Mouse (Mus musculus) heart, postnatal 36 days (tissue): ENCODE measurements around the gene Dcaf12. TPM values are rescaled to one million over a fixed set of nuclear protein-coding genes. Genes with fewer than 3 reads are reported as not detected.

Experiments used
- DNase-seq, 2 experiments: peaks; one replicate each; pipeline ENCODE4 v3.0.0; 2021 to 2022
- intact Hi-C: fragments of 180-260 bp; cut with DNase I; formaldehyde crosslinking; loops from one replicate; pipeline ENCODE4 v1.15.1; 2025
- total RNA-seq, 2 experiments: library from RNA; stranded (reverse); gene quantifications; 2 replicates each; pipeline ENCODE4 v1.2.3; 2021

Gene Dcaf12
- total RNA-seq, 2 experiments from 2014 or later, result 37.9 to 43.4 TPM

DNA sequence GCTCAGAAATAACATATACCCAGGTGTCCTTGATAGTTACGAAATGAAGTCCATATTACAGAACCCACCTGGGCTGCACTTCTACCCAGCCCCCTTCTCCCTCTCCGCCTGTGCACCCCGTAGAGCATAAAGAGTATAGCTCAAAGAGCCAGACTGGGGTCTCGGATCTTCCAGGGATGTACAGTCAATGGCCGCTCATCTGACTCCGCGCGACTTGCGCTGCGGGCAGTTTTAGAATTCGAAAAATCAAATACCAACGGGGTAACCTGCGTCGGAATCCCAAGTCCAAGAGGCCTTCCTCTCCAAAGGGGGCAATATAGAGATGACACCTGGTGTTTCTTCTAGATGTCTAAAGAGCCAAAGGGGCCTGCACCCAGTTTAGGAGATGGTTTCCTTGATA lies 967 bp downstream of the Dcaf12 start:
- intact Hi-C loops, result loop anchor here (1.0 to 5.0 kb wide), 3 partner anchors 36 to 77 kb away; partner anchors contain the start of gene Ubap2
- no peak for DNase-seq

DNA sequence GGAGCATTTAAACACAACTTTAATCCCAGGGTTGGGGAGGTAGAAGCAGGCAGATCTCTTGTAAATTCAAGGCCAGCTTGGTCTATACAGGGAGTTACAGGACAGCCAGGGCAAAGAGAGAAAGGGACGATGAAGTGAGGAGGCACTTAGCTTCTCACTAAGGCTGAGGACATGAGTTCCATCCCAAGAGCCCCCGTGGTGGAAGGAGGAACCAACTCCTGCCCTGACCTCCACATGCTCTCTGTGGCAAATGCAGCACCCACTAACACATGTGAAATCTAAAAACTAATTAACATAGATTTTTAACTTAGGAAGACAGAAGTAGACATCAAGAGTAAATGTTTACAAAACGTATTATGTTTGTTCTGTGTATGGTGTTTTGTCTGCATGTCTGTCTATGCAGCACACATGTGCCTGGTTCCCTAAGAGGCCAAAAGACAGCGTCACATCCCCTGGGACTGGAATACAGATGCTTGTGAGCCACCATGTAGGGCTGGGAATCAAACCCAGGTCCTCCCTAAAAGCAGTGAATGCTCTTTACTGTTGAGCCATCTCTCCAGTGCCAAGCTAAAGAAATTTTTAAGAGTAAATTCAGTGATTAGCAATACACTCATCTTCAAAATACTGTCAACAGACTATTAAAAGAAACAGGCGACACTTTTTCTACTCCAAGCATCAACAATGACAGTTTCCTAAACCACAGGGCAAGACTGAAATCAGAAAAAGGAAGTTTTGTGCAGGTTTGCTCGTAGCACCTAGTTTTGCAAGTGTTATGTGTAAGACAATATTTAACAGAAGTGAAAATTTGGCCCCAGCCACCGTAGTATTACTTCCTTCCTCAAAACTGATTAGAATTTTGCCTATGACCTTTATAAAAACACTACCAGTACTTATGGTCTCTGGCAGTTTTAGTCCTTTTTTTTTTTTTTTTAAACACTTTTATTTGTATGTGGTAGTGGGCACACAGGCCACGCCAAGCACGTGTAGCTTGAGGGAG lies 3.8 kb downstream of the Dcaf12 start:
- no peak for DNase-seq
- intact Hi-C loops, result loop anchor here (5.0 kb wide), 1 partner anchor 34 kb away; the partner anchor contains the start of gene Ubap2

DNA sequence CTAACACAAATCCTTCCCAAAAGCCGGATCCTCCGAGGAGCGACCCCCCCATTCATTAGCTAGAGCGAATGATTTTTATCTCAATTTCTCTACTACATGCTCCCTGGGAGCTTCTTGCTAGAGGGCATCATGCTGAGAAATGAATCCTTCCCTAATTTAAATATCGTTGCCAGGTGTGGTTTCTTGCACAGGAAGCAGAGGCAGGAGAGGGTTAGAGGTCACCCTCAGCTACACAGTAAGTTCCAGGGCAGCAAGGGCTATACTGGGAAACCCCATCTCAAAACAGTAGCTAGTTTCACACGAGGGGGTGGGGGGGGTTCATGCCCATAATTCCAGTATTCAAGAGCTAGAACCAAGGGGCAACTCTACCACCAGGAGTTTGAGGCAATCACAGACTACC lies 7.3 kb downstream of the Dcaf12 start:
- intact Hi-C loops, result no loop called here
- no peak for DNase-seq

DNA sequence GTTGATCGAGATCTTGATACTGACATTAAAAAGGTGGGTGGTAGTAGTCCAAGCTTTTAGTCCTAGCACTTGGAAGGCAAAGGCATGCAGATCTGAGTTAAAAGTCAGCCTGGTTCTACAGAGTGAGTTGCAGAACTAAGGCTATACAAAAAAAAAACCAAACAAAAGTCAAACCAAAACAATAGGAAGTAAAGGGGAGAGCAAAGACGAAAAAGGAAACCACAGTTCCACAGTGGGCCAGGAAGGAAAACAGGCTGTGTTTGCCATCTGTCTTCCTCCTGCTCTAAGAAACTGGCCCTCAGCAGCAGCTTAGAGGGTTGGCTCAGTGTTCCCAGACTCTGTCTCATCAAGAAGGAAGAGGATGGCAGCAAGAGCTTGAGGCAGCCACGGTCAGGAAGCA lies 10.4 kb downstream of the Dcaf12 start:
- intact Hi-C loops, result no loop called here
- DNase-seq, result no peak

DNA sequence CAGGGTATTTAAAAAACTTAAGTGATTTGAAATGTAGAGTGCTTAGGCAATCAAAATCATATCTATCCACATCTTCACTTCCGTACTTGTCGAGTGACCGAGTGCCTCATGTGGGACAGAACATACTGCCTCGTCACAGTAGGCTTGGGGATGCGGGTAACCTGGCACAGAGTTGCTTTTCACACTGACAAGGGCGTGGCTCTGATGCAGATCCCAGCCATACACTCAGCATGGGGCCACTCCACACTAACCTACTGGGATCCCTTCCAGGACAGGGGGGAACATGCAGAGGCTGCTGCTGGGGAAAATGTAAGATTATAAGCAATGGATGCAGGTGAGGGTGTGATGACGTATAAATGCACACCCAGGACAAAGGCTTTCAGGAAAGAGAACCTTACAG lies 11.0 kb downstream of the Dcaf12 start:
- no peak for DNase-seq
- intact Hi-C loops, result no loop called here

DNA sequence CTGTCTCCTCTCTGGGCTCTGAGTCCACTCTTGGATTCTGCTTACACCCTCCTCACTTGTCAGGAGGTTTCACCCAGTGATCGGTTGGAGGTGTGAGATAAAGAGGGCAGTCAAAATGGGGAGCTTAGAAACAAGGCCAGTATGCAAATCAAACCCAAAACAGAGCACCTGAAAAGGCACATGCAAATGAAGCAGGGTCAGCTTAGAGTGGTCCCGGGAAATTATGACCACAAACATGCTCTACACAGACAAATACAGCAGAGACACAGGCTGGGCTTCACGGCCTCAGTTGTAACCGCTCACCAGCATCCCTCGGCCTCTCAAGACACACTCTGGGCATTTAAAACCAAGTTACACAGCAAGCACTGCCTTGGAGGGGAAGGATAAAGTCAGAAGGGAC lies 15.7 kb downstream of the Dcaf12 start:
- intact Hi-C loops, result no loop called here
- no peak for DNase-seq

DNA sequence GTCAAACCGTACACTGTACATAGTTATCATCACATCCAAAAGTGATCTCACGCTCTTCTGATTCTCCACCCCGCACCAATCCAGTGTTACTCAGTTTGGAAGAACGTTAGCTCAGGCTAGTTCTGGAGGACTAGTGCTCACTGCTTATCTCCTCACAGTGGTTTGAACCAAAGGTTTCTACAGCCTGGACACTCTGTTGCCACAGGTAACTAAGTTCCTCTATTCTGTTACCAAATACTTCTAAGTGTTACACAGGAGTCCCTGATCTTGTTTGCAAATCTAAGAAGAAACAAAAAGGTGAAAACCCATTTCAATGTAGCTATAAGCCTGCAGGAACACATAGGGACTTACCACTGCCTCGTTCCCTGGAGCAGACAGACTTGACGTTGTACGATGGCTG lies 18.7 kb downstream of the Dcaf12 start:
- no peak for DNase-seq
- intact Hi-C loops, result no loop called here

DNA sequence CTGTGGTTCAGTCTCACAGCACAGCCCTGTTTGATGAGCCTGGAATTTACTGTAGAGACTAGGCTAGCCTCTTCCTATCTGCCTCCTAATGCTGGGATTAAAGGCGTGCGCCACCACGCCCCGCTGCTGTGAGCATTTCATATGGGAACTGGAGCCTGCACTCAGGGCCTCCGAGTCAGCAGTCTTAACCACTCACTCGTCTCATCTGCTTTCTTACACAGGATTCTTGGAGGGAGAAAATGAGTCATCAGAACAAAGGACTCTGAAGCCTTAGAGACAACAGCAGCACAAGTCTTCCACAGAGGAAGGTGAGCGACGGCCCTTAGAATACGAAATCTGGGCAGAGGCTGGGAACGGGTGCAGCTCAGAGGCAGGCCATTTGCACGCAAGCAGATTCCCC lies 19.2 kb downstream of the Dcaf12 start:
- intact Hi-C loops, result no loop called here
- no peak for DNase-seq

DNA sequence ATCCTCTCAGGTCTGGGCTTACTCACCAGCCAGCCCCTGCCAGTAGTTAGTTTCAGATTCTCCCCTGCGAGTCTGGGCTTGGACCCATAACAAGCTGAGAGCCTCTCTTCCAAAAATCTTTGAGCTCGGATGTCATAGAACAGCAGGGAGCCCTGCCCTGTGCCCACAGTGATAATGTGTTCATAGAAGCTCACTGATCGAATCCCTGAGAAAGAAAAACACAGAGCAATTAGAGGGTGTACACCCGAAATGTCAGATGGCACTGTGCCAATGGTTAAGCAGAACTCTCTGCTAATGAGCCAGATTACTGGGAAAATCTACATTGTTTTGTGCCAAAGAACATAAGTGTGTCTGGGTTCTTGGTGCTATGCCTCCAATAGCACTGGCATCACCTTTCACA lies 20.8 kb downstream of the Dcaf12 start:
- intact Hi-C loops, result no loop called here
- DNase-seq, result no peak

DNA sequence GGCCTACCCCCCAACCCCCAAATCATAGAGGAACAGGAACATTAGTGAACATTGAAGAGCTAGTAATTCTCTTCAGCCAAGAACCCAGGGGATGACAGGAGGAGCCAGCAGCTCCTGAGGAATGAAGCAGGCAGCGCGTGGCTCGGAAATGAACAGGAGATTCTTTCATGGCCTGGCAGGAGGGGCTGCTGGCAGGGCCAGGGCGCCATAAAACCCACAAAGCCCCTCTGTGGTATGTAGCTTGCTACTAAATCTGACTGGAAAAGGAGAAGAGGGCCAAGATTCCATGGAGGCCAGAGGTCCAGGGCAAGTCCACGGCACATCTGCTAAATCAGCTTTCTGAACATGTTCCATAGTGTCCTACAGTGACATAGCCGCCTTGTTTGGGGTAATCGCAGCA lies 24.9 kb downstream of the Dcaf12 start:
- DNase-seq, result no peak

DNA sequence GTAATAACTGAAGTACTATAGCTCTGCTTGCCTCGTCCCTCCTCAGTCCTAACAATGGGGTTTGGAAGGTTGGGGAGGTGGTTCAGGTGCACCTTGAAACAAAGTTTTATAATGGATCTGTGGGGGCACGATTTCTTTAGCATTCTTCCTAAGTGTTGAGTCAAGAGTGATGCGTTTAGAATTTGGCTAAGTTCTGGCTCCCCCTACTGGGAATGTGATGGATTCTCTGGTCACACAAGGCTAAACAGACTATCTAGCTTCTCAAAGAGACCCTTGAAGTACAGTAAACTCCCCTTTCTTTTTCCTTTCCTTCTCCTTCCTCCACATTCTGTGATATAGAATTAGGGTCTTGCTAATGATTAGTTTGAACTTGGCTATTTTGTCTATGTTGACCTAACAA lies 28.3 kb downstream of the Dcaf12 start:
- DNase-seq, result peak; percentile 16 to 21
- intact Hi-C loops, result loop anchor here (1.0 to 5.0 kb wide), 4 partner anchors 60 to 232 kb away; no protein-coding TSS in a partner anchor

More for the DNA sequence above, 24.9 kb downstream of the Dcaf12 start:
- intact Hi-C loops, result loop anchor here (5.0 kb wide), 1 partner anchor 102 kb away; no protein-coding TSS in a partner anchor

DNA sequence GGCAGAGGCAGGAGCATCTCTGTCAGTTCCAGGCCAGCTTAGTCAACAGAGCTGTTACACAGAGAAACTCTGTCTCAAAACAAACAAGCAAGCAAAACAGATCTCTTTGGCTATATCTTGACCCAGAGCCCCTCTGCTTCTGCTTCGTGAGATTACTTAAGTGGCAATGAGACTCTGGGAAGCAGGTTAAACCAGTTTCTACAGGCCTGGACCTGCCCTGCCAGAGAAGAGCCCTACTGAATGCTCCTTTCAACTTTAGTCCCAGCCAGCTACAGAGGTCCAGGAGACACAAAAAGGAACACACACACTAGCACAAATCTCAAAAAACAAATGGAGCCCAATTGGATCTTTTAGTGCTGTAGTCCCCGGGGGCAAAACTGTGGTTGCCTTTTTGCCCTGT lies 30.6 kb downstream of the Dcaf12 start:
- intact Hi-C loops, result no loop called here

DNA sequence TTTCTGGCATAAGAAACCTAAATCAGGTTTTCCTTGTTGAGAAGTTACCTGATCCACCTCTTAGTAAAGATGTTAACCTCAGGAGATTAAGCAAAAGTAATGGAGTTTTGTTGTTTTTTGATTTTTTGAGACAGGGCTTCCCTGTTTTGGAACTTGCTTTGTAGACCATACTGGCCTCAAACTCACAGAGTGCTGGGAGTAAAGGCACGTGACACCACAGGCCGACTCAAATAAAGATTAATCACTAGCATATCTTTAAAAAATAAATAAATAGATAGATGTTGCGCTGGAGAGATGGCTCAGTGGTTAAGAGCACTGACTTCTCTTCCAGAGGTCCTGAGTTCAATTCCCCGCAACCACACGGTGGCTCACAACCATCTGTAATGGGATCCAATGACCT lies 38.8 kb downstream of the Dcaf12 start:
- DNase-seq, result no peak
- intact Hi-C loops, result loop anchor here (2.0 to 5.0 kb wide), 2 partner anchors 36 to 73 kb away; partner anchors contain the start of genes Dcaf12 and Ubap1

More for the DNA sequence above, 30.6 kb downstream of the Dcaf12 start:
- no peak for DNase-seq

DNA sequence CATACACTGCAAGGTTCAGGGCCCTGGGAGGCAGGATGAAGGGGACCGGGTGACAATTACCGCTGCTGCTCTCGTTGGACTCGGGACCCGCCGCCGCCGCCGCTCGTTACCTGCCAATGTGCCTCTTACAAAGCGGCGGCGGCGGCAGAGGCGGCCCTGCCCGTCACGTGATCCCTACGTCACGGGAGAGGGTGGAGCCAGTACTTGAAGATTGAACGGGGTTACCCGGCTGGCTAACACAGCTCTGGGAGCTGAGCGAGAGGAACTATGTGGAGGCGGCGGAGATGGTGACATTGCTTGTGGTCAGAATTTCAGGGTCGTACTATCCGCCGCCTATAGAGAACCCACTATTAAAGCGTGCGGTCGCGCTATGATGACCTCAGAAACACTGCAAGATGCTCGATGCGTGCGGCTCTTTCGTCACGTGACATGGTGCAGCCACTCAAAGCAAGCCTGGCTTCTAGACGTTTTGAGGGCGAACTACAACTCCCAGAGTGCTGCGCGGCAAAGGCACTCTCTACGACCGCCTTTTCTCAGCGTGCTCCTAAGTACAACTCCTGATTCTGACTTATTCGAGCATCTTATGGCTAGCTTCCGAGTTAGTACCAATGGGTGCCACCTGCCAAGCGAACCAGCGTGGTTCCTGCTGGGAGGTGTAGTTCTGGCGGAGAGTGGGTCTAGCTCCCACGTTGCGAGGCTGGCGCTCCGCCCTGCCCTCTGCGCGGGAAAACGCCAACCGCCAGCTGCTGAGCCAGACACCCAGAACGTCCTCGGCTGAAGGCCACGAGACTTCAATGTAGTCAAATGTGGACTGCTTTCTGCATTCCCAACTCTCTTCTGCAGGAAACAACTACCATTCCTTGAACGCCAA lies 39.5 kb downstream of the Dcaf12 start, which contains the start of gene Ubap2:
TSS of gene Ubap2 (minus strand) at position 165 of the 871 bp plus-strand sequence.
- intact Hi-C loops, result loop anchor here (2.0 to 5.0 kb wide), 3 partner anchors 37 to 138 kb away; partner anchors contain the start of genes Dcaf12, Ubap1 and Ube2r2
- DNase-seq, result peak; percentile 97 to 98

DNA sequence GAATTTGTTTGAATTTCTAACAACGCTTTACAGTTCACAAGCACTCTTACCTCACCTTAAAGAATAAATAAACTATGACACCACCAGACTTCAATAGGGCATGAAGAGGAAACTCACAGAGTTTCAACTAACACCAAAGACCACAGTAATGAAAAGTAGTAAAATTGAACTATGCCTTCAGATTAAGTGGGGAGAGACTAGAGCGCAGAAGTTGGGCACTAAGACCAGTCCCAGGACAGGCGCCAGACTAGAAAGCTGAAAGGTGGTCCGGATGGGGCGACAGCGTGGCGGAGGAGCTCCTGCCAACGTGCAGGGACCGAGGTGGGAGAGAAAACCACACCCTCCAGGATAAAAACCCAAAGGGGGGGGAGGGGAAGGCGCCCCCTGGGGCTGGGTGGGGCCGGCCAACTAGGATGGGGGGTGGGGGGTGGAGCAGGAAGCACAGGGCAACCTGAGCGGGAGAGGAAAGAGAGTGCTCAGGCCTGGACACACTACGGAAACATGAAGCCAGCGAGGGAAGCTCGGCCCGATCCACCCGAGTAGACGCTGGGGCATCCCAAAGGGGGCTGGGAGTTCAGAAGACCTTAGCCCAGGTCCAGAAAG lies 40.2 kb downstream of the Dcaf12 start:
- intact Hi-C loops, result loop anchor here (2.0 to 5.0 kb wide), 2 partner anchors 74 to 137 kb away; partner anchors contain the start of genes Ubap1 and Ube2r2
- DNase-seq, result peak in 1 of 2 experiments; percentile 15

DNA sequence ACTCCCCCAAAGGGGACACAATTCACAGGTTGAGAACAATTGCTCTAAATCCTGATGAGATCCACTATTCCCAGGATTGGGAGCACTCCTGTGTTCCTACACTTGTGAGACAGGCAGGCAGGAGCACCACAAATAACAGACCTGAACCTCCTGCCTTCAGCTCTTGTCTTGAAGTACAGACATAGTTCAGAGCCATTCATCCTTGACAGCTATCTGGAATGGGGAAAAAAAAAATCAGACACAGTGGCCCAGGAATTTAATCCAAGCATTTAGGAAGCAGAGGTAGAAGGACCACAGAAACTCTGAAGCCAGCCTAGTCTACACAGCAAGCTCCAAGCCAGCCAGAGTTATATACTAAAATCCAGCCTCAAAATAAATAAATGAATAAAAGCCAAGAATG lies 46.6 kb downstream of the Dcaf12 start:
- no peak for DNase-seq
- intact Hi-C loops, result no loop called here

DNA sequence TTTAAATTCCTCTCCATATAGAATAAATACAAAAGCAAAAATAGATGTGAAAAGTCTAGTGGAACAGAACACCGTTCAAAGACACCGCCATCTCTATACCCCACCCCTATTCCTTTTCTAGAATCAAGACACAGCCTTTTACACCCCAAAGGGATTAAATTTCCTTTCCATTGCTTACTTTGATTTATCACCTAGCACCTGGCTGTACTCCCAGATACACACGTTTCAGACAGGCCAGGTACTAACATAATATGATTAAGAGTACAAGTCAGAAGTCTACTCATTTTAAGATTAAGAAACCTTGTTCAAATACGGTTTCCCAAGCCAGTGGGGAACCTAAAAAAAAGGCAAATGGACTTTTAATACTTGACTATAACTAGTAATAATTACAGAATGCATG lies 48.3 kb downstream of the Dcaf12 start:
- intact Hi-C loops, result no loop called here
- DNase-seq, result no peak

DNA sequence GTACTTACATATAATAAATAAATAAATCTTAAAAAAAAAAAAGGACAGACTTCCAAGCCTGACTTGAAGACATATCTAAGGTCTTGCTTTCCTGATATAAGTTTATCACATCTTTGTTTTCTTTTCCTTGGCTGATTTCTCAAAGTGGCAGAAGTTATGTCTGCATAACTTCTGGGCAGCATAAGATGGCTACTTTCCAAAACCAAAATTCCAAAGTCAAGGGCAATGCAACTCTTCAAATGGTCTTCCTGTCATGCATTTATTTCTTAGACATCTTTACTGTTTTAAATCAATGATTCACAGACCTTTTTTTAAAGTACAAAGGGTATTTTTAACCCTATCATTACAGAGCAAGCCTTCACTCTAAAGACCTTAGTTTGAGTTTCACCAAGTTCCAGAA lies 54.0 kb downstream of the Dcaf12 start:
- intact Hi-C loops, result no loop called here

DNA sequence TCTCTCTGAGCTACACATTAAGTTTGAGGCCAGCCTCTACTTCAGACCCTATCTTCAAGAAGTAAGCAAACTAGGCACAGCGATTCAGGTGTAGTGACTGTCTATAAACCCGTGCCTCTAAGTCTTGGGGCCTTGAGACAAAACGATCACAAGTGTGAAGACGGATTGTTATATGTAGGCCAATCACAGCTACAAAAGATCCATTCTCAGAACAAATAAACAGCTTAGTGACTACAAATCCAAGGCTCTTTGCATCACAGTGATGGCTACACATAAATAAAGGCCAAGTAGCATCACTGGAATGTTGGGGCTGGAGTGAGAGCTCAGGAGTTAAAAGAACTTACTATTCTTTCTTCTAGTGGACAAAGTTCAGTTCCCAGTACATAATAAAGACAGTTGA lies 55.7 kb downstream of the Dcaf12 start:
- intact Hi-C loops, result no loop called here

More for the DNA sequence above, 54.0 kb downstream of the Dcaf12 start:
- no peak for DNase-seq

DNA sequence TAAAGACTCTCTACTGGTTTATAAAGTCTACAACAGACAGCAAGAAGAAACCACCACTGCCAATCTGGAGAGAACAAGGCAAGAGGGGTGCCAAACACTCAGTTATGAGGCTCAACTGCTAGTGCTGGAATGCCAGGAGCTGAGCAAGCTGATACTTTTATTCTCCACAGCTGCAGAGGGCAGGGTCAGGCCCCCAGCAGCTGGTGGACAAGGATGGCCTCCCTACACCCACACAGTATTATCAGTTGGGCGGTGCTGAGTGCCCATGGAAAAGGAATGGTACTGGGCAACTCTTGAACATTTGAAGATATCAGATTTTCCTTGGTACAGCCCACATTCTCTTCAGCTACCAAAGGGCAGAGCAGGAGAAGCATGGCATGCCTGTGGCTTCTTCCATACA lies 56.9 kb downstream of the Dcaf12 start:
- intact Hi-C loops, result no loop called here

More for the DNA sequence above, 55.7 kb downstream of the Dcaf12 start:
- no peak for DNase-seq

More for the DNA sequence above, 56.9 kb downstream of the Dcaf12 start:
- DNase-seq, result no peak
